Mouse (Mus musculus): ENCODE results near the gene Pnma5.

Pnma5 gene

DNA sequence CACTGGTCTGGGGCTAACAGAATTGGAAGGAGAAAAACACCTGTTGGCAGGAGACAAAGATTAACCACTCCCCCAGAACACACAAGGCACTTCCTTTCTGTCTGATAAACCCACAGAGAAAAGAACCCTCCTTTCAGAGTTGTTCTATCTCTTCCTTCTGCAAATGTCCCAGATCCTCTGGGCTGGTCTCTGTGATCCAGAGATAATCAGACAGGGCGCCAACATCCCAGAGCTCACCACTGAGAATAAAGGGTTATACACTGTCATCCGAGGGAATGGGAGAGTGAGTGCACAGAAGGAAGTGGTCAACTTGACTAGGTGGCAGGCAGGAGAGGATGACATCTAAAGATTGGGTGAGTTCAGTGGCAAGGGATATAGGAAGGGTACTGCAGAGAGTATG lies 51.3 kb downstream of the Pnma5 start:
- DNase-seq (ENCODE audit: low read depth), result no peak

All from NIH3T3 (cell line).